Mouse (Mus musculus): ENCODE results near the gene Tmem161a. TPM values are rescaled to one million over a fixed set of nuclear protein-coding genes. Genes with fewer than 3 reads are reported as not detected.
A peak's percentile ranks its signal among the peaks of the same experiment; 100 is the strongest.

Gene Tmem161a
- polyA plus RNA-seq, 2 experiments = 15.6 to 38.0 TPM

GRCm38 (mm10) chr8:70150158-70150557 is 22.0 kb upstream of the Tmem161a start:
- H3K27me3 ChIP-seq (ENCODE audit: control insufficient read depth, insufficient read depth, low read length) = no peaks in the 10 kb centered on the region
- H3K9me3 ChIP-seq (ENCODE audit: control insufficient read depth, low read length) = no peaks in the 10 kb centered on the region
- peaks cover 0 to 4% of the 10 kb centered on the region in 2 experiments; a peak in 1 of 4 replicates for H3K4me1 ChIP-seq (replicated peaks; ENCODE audit: control insufficient read depth in 2 of 2, insufficient read depth in 2 of 2, low read length in 1 of 2)
- no peak overlapping the region for H3K27ac ChIP-seq
- 0 out of 2 replicates have a peak, but pooled peaks have one; percentile 34 for ATAC-seq (ENCODE audit: insufficient read depth)
- DNase-seq (ENCODE audit: low read depth in 3 of 3, low spot score in 3 of 3) = no peak
- no peak overlapping the region for H3K9ac ChIP-seq (replicated peaks)
- 25% methylated on average over 13 of the region's 13 CpGs for WGBS (ENCODE audit: insufficient replicate concordance)
- H3K36me3 ChIP-seq (replicated peaks; ENCODE audit: control insufficient read depth, insufficient read depth, low read depth) = no peaks in the 10 kb centered on the region
- H3K4me2 ChIP-seq (ENCODE audit: low read depth) = no peak overlapping the region; the same call in 1 of the 2 replicates
- H3K4me3 ChIP-seq (ENCODE audit: insufficient read depth in 1 of 2, low read depth in 2 of 2, low read length in 2 of 2) = no peak overlapping the region
- TF ChIP-seq CTCF (IDR thresholded peaks at IDR 0.05; ENCODE audit: low read depth) (no peak), EP300 (IDR thresholded peaks at IDR 0.05; ENCODE audit: low read depth) (no peak)

- Histone ChIP-seq H3K27ac (no peak overlapping the region), H3K9ac (replicated peaks) (no peak overlapping the region), H3K9me3 (ENCODE audit: control insufficient read depth, low read length) (no peaks in the 10 kb centered on the region), H3K27me3 (ENCODE audit: control insufficient read depth, insufficient read depth, low read length) (no peaks in the 10 kb centered on the region), H3K36me3 (replicated peaks; ENCODE audit: control insufficient read depth, insufficient read depth, low read depth) (no peaks in the 10 kb centered on the region), H3K4me1 (replicated peaks; ENCODE audit: control insufficient read depth in 2 of 2, insufficient read depth in 2 of 2, low read length in 1 of 2) (peaks cover 0 to 4% of the 10 kb centered on the region in 2 experiments; a peak in 1 of 4 replicates), H3K4me2 (ENCODE audit: low read depth) (peak overlapping the region; percentile 55), H3K4me3 (ENCODE audit: insufficient read depth in 1 of 2, low read depth in 2 of 2, low read length in 2 of 2) (no peak overlapping the region)
- WGBS (ENCODE audit: insufficient replicate concordance) = 15% methylated on average over 22 of the region's 22 CpGs
- DNase-seq (ENCODE audit: low read depth in 3 of 3, low spot score in 3 of 3) (peak; percentile 65 to 73 (median 70)), ATAC-seq (ENCODE audit: insufficient read depth) (peak; percentile 89)
- no peak for TF ChIP-seq CTCF (IDR thresholded peaks at IDR 0.05; ENCODE audit: low read depth)
Observed at GRCm38 (mm10) chr8:70152537-70153257, 19.5 kb upstream of the Tmem161a start.

- no peaks in the 10 kb centered on the region for H3K36me3 ChIP-seq (replicated peaks; ENCODE audit: control insufficient read depth, insufficient read depth, low read depth)
- TF ChIP-seq CTCF (IDR thresholded peaks at IDR 0.05; ENCODE audit: low read depth) (no peak), EP300 (IDR thresholded peaks at IDR 0.05; ENCODE audit: low read depth) (no peak)
- peaks cover under 1 to 2% of the 10 kb centered on the region in 2 experiments; a peak in 2 of 4 replicates for H3K4me1 ChIP-seq (replicated peaks; ENCODE audit: control insufficient read depth in 2 of 2, insufficient read depth in 2 of 2, low read length in 1 of 2)
- H3K9ac ChIP-seq (replicated peaks) = no peak overlapping the region
- DNase-seq (ENCODE audit: low read depth in 3 of 3, low spot score in 3 of 3) = no peak
- H3K27ac ChIP-seq = no peak overlapping the region
- no peaks in the 10 kb centered on the region; the same call in 1 of the 2 replicates for H3K27me3 ChIP-seq (ENCODE audit: control insufficient read depth, insufficient read depth, low read length)
- no peak overlapping the region for H3K4me2 ChIP-seq (ENCODE audit: low read depth)
- no peak overlapping the region for H3K4me3 ChIP-seq (ENCODE audit: insufficient read depth in 1 of 2, low read depth in 2 of 2, low read length in 2 of 2)
- WGBS (ENCODE audit: insufficient replicate concordance) = 71% methylated on average over 1 of the region's 1 CpGs
- no peaks in the 10 kb centered on the region for H3K9me3 ChIP-seq (ENCODE audit: control insufficient read depth, low read length)
- ATAC-seq (ENCODE audit: insufficient read depth) = no peak
Observed at GRCm38 (mm10) chr8:70157240-70157800, 14.8 kb upstream of the Tmem161a start.

GRCm38 (mm10) chr8:70158069-70158853 is 13.9 kb upstream of the Tmem161a start:
- H3K4me3 ChIP-seq (ENCODE audit: insufficient read depth in 1 of 2, low read depth in 2 of 2, low read length in 2 of 2) = peak overlapping the region; percentile 42 to 63
- H3K4me1 ChIP-seq (replicated peaks; ENCODE audit: control insufficient read depth in 2 of 2, insufficient read depth in 2 of 2, low read length in 1 of 2) = peaks cover 0 to 2% of the 10 kb centered on the region in 2 experiments; a peak in 1 of 4 replicates
- ATAC-seq (ENCODE audit: insufficient read depth) (peak; percentile 76), DNase-seq (ENCODE audit: low read depth in 3 of 3, low spot score in 3 of 3) (peak in 1 of 3 experiments; percentile 55)
- no peaks in the 10 kb centered on the region for H3K9me3 ChIP-seq (ENCODE audit: control insufficient read depth, low read length)
- H3K27me3 ChIP-seq (ENCODE audit: control insufficient read depth, insufficient read depth, low read length) = no peaks in the 10 kb centered on the region; the same call in 1 of the 2 replicates
- no peaks in the 10 kb centered on the region for H3K36me3 ChIP-seq (replicated peaks; ENCODE audit: control insufficient read depth, insufficient read depth, low read depth)
- peak overlapping the region; percentile 43; the same call in 1 of the 2 replicates for H3K9ac ChIP-seq (replicated peaks)
- H3K4me2 ChIP-seq (ENCODE audit: low read depth) = peak overlapping the region; percentile 84
- 7% methylated on average over 40 of the region's 40 CpGs for WGBS (ENCODE audit: insufficient replicate concordance)
- TF ChIP-seq EP300 (IDR thresholded peaks at IDR 0.05; ENCODE audit: low read depth) (no peak), CTCF (IDR thresholded peaks at IDR 0.05; ENCODE audit: low read depth) (no peak)
- no peak overlapping the region for H3K27ac ChIP-seq
